Mouse (Mus musculus) bone marrow, adult 2 months (tissue): Measurements from ENCODE around the gene Gzmm.

ENCODE experiments used
- CTCF ChIP-seq: fragments of 200-500 bp; IDR thresholded peaks from 2 replicates; pipeline ENCODE4 v1.5.1; 2011; ENCODE audit warnings: low read length, control low read depth; ENCODE audit not compliant: control insufficient read depth, insufficient read depth
- POLR2A ChIP-seq: fragments of 200-500 bp; IDR thresholded peaks from 2 replicates; pipeline ENCODE4 v1.6.1; 2011; ENCODE audit warnings: low read depth, mild to moderate bottlenecking, control low read depth, low read length, borderline replicate concordance; ENCODE audit not compliant: control insufficient read depth

DNA sequence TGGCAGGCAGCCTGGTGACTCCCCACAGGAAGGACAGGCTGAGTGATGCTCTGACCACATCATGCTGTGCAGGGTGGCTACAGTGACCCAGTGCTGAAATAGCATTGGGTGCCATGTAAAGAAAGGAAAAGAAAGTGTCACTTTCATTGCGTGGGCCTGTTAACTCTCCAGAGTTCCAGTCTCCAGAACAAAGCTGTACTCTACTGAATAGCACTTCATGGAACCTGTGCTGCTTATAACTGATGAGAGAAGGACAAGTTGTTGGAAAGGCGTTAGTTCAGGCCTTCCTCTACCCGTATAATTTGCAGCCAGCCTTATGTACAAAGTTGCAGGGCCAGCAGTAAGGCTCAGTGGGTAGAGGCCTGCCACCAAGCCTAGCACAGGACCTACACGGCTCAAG is at the start of gene Gzmm:
- TF ChIP-seq CTCF (no peak), POLR2A (no peak)
